Mouse (Mus musculus): ENCODE results near the gene Abhd2.

DNA sequence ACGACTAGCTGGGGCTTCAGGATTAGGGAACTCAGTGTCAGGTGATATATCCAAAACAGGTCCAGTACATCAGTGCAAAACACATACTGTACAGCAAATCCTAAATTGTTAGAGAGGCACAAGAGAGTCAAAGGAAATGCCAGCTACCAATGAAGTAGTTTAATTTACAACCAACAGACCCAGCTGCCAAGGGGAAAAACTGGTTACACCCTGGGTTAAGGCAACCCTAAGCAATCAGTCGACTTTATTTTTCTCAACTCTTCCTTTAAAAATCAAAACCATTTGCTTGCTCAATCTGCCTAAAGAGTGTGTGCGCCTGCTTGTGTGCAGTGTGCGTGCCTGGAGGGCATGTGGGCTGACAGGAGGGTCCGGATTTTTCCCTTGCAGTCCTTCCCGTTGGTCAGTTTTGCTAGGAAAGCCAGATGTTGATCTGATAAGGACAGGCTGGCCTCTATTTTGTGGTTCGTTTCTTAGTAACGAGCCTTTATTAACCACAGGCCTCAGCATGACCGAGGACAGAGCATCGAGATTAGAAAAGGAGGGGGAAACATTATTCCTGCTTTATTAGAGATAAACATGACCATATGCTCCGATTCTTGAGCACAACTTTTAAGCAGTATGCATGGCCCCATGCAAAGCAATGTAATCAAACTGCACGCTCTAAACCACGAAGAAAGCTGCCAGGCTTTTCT is 45.3 kb downstream of the Abhd2 start:
- no peak for TF ChIP-seq CTCF (IDR thresholded peaks at IDR 0.05; ENCODE audit: control insufficient read depth, insufficient read depth, low read length)
- no peak for TF ChIP-seq POLR2A (IDR thresholded peaks at IDR 0.05; ENCODE audit: borderline replicate concordance, control insufficient read depth, low read depth, low read length)

Data from bone marrow, adult 2 months (tissue).